In genomic region chr14:25019306-25019905, GRCm38 (mm10) we compare ENCODE assay signal across 20 mouse cellular contexts.
A peak's percentile ranks its signal among the peaks of the same experiment; 100 is the strongest.
DNase-seq lines count a peak whose midpoint lies in the region; ATAC-seq and TF ChIP-seq lines count a peak whose summit lies in the region.
"Had no signal": no experiment of that assay in that cellular context is flagged by ENCODE, and none has a peak within 500 bp of the region (broad histone marks: within the 10 kb centered on the region; RNA-seq: fewer than 3 reads in every experiment).

No protein-coding gene starts in this region.

- 53% methylated on average over 4 of the region's 4 CpGs for WGBS in lung, embryonic 15.5 days
- WGBS in lung, adult 2 months = 64% methylated on average over 4 of the region's 4 CpGs
- 45% methylated on average over 4 of the region's 4 CpGs for WGBS in embryonic facial prominence, embryonic 14.5 days
- 52% methylated on average over 4 of the region's 4 CpGs for WGBS in limb, embryonic 12.5 days
- 53% methylated on average over 4 of the region's 4 CpGs for WGBS in stomach, embryonic 15.5 days

- no peak overlapping the region for H3K4me2 ChIP-seq in lung, embryonic 15.5 days
- H3K4me2 ChIP-seq in embryonic facial prominence, embryonic 14.5 days (ENCODE audit: low read depth, low read length) = no peak overlapping the region
- no peak overlapping the region for H3K4me2 ChIP-seq in limb, embryonic 12.5 days
- H3K4me2 ChIP-seq in stomach, embryonic 15.5 days = no peak overlapping the region
- H3K4me2 ChIP-seq: heart, embryonic 11.5 days; neural tube, embryonic 13.5 days had no signal

- no peaks in the 10 kb centered on the region for H3K36me3 ChIP-seq in lung, embryonic 15.5 days
- no peaks in the 10 kb centered on the region for H3K36me3 ChIP-seq in embryonic facial prominence, embryonic 14.5 days (ENCODE audit: control insufficient read depth, insufficient read depth, low read length)
- no peaks in the 10 kb centered on the region for H3K36me3 ChIP-seq in limb, embryonic 12.5 days
- no peaks in the 10 kb centered on the region for H3K36me3 ChIP-seq in stomach, embryonic 15.5 days
- H3K36me3 ChIP-seq: hindbrain, embryonic 10.5 days; neural tube, embryonic 13.5 days had no signal

- ATAC-seq in lung, embryonic 15.5 days (ENCODE audit: borderline replicate concordance, extremely low read depth, low FRiP score, low TSS enrichment) = no peak
- ATAC-seq in embryonic facial prominence, embryonic 14.5 days (ENCODE audit: low read depth) = peak; percentile 58; the same call in 1 of the 2 replicates
- ATAC-seq in limb, embryonic 12.5 days (ENCODE audit: insufficient number of reproducible peaks, insufficient read depth, low FRiP score, low TSS enrichment, low read depth) = no peak
- peak; percentile 28; the same call in 1 of the 2 replicates for ATAC-seq in stomach, embryonic 15.5 days (ENCODE audit: insufficient read depth, low FRiP score, low read depth)
- ATAC-seq: CD4-positive, CD25-positive, alpha-beta regulatory T cell, adult 4 months; forebrain, embryonic 16.5 days had no signal

- no peak overlapping the region for H3K9ac ChIP-seq in lung, embryonic 15.5 days
- H3K9ac ChIP-seq in embryonic facial prominence, embryonic 14.5 days (ENCODE audit: low read depth, low read length) = no peak overlapping the region
- H3K9ac ChIP-seq in limb, embryonic 12.5 days (replicated peaks) = no peak overlapping the region
- H3K9ac ChIP-seq in stomach, embryonic 15.5 days = no peak overlapping the region
- H3K9ac ChIP-seq: liver, embryonic 14.5 days; neural tube, embryonic 13.5 days had no signal

- H3K27me3 ChIP-seq in lung, embryonic 15.5 days = no peaks in the 10 kb centered on the region
- H3K27me3 ChIP-seq in embryonic facial prominence, embryonic 14.5 days (replicated peaks; ENCODE audit: control insufficient read depth, insufficient read depth, low read length) = no peaks in the 10 kb centered on the region
- no peaks in the 10 kb centered on the region for H3K27me3 ChIP-seq in limb, embryonic 12.5 days
- no peaks in the 10 kb centered on the region for H3K27me3 ChIP-seq in stomach, embryonic 15.5 days (replicated peaks)
- H3K27me3 ChIP-seq: neural tube, embryonic 13.5 days had no signal

- no peak for TF ChIP-seq CTCF in lung, adult 2 months (IDR thresholded peaks at IDR 0.05; ENCODE audit: insufficient read depth, low read length)

- H3K9me3 ChIP-seq in lung, embryonic 15.5 days = no peaks in the 10 kb centered on the region
- no peaks in the 10 kb centered on the region for H3K9me3 ChIP-seq in embryonic facial prominence, embryonic 14.5 days (ENCODE audit: control insufficient read depth, low read length)
- no peaks in the 10 kb centered on the region for H3K9me3 ChIP-seq in limb, embryonic 12.5 days
- H3K9me3 ChIP-seq in stomach, embryonic 15.5 days = no peaks in the 10 kb centered on the region
- H3K9me3 ChIP-seq: hindbrain, embryonic 10.5 days; neural tube, embryonic 13.5 days had no signal

- peak overlapping the region; percentile 11; the same call in 1 of the 2 replicates for H3K27ac ChIP-seq in lung, embryonic 15.5 days
- H3K27ac ChIP-seq in embryonic facial prominence, embryonic 14.5 days (replicated peaks; ENCODE audit: low read depth, low read length) = peak overlapping the region; percentile 80
- H3K27ac ChIP-seq in limb, embryonic 12.5 days = peak overlapping the region; percentile 82
- peak overlapping the region; percentile 82 for H3K27ac ChIP-seq in stomach, embryonic 15.5 days
- H3K27ac ChIP-seq: liver, embryonic 14.5 days; neural tube, embryonic 13.5 days had no signal

- no peak for DNase-seq in lung, adult 2 months
- peak; percentile 75 for DNase-seq in embryonic facial prominence, embryonic 14.5 days (ENCODE audit: low spot score)
- DNase-seq in embryo, embryonic 11 days = no peak
- DNase-seq in urinary bladder, postnatal 14 days (ENCODE audit: low spot score) = no peak
- no peak for DNase-seq in embryo, embryonic 10 days (ENCODE audit: low spot score)
- DNase-seq: adrenal gland, postnatal 10 days; cerebellum, adult 9-10 months; gastrocnemius, postnatal 36 days; kidney, adult 11 months; right cerebral cortex, postnatal 4 days; thymus, postnatal 36 days had no signal

- TF ChIP-seq POLR2A in lung, adult 2 months (IDR thresholded peaks at IDR 0.05; ENCODE audit: borderline replicate concordance, extremely low read depth, low read depth, low read length) = no peak

- H3K4me3 ChIP-seq in lung, embryonic 15.5 days = no peak overlapping the region
- H3K4me3 ChIP-seq in lung, adult 2 months (replicated peaks; ENCODE audit: extremely low read depth, low read depth, low read length) = no peak overlapping the region
- no peak overlapping the region for H3K4me3 ChIP-seq in embryonic facial prominence, embryonic 14.5 days (ENCODE audit: low read depth, low read length)
- H3K4me3 ChIP-seq in limb, embryonic 12.5 days (replicated peaks) = no peak overlapping the region
- H3K4me3 ChIP-seq in stomach, embryonic 15.5 days (replicated peaks) = no peak overlapping the region
- H3K4me3 ChIP-seq: hindbrain, embryonic 10.5 days; neural tube, embryonic 13.5 days had no signal

- peaks cover 19% of the 10 kb centered on the region for H3K4me1 ChIP-seq in lung, embryonic 15.5 days
- H3K4me1 ChIP-seq in lung, adult 2 months (ENCODE audit: control insufficient read depth, insufficient read depth, low read length) = no peaks in the 10 kb centered on the region
- H3K4me1 ChIP-seq in embryonic facial prominence, embryonic 14.5 days (ENCODE audit: control insufficient read depth, insufficient read depth, low read length) = peaks cover 48% of the 10 kb centered on the region
- H3K4me1 ChIP-seq in limb, embryonic 12.5 days (replicated peaks) = peaks cover 74% of the 10 kb centered on the region
- peaks cover 15% of the 10 kb centered on the region for H3K4me1 ChIP-seq in stomach, embryonic 15.5 days

Comparison
In these comparisons a context has a peak if more than half of its experiments do, and no peak if none do; other contexts are left out.
1. ATAC-seq: peak in embryonic facial prominence, embryonic 14.5 days (single experiment) and stomach, embryonic 15.5 days (single experiment); none in lung, embryonic 15.5 days (single experiment) and limb, embryonic 12.5 days (single experiment).
2. H3K27ac ChIP-seq: peak in every context shown above with its lines; median percentile 82 in limb, embryonic 12.5 days; 82 in stomach, embryonic 15.5 days; 80 in embryonic facial prominence, embryonic 14.5 days; 11 in lung, embryonic 15.5 days.